Mouse (Mus musculus) left cerebral cortex, adult 2 months (tissue): ENCODE data around the gene Trim28. TPM values are rescaled to one million over a fixed set of nuclear protein-coding genes. Genes with fewer than 3 reads are reported as not detected.

Experiments used
- DNase-seq, 2 experiments: peaks; one replicate each; pipeline ENCODE4 v3.0.0; 2021 to 2022; ENCODE audit warnings: low spot score in 2 of 2, mixed read lengths in 1 of 2; ENCODE audit errors: extremely low spot score in 1 of 2
- H3K27ac ChIP-seq: fragments of 200-600 bp; 2 replicates; pipeline ENCODE4 v1.8.1; 2022
- H3K4me3 ChIP-seq: fragments of 200-600 bp; 2 replicates; pipeline ENCODE4 v1.8.1; 2022
- CTCF ChIP-seq: fragments of 200-600 bp; IDR thresholded peaks from 2 replicates; pipeline ENCODE4 v1.8.1; 2022; ENCODE audit warnings: antibody characterized with exemption, mild to moderate bottlenecking, moderate library complexity
- intact Hi-C: fragments of 180-260 bp; cut with DNase I; formaldehyde crosslinking; loops from one replicate; pipeline ENCODE4 v1.15.1; 2025
- long read RNA-seq, 2 experiments: library from polyadenylated mRNA; stranded (forward); transcript quantifications; one replicate each; pipeline ENCODE4 v2.0.0; 2021; ENCODE audit warnings: borderline mapping rate in 2 of 2
- total RNA-seq, 2 experiments: library from RNA; stranded (reverse); gene quantifications; 2 replicates each; pipeline ENCODE4 v1.2.3; 2021

Trim28 gene
- total RNA-seq = 100 to 1,000 TPM; 220 to 221 TPM
- long read RNA-seq, experiment 1, transcript Trim28-201 (17 exons, 3,245 nt) = major isoform, 248 of 324 reads
- long read RNA-seq, experiment 1, partial matches to known transcripts = 17 of 324 reads
- long read RNA-seq, experiment 1, other reads (novel, unspliced or antisense) = 58 of 324 reads
- long read RNA-seq, experiment 2, transcript Trim28-201 (17 exons, 3,245 nt) = major isoform, 155 of 230 reads
- long read RNA-seq, experiment 2, partial matches to known transcripts = 7 of 230 reads
- long read RNA-seq, experiment 2, other reads (novel, unspliced or antisense) = 67 of 230 reads

DNA sequence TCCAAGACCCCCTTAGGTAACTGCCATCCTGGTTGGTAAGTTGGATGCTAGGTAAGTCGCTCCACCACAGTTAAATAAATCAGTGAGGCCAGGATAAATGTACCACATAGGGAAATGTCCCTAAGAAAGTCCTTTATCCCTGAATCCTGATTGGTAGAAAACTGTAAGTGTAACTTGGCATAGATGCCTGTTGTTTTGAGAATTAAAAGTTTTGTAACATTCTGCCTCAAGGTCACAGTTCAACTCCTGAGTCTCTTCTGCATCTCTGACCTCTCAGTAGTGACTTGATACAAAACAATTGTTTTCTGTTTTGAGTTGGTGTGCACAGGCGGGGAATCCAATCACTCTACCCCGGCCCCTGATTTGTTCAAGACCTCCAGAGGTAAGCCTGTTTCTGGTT lies at the start of gene Trim28:
Gene Trim28, plus strand, starts transcription at position 264 of the 400 bp plus-strand sequence.
- intact Hi-C loops = no loop called here
- no peak for TF ChIP-seq CTCF
- Histone ChIP-seq H3K4me3 (no peak within 1 kb of the TSS), H3K27ac (no peak within 1 kb of the TSS)
- DNase-seq = no peak

GRCm38 (mm10) chr7:12949872-12950229 lies 49.1 kb upstream of the Trim28 start:
- H3K4me3 ChIP-seq = peak overlapping the region; percentile 78
- DNase-seq = no peak
- H3K27ac ChIP-seq = peak overlapping the region; percentile 44
- TF ChIP-seq CTCF = no peak
- intact Hi-C loops = loop anchor here (2.0 kb wide), 2 partner anchors 15 to 69 kb away; partner anchors contain the start of genes Zfp128 and Zfp324

DNA sequence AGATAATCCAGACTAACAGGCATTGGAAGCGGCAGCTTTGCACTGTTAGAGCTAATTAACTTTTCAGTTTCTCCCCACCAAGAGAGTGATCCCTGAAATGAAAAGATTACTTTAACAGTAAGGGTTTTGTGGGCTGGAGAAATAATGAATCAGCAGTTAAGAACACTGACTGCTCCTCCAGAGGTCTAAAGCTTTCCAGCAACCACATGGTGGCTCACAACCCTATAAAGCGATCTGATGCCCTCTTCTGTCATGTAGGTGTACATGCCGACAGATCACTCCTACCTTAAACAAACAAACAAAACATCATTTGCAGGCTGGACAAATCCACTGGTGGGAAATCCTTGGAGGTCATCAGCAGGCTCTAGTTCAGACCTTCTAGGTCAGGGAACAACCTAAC lies 44.0 kb upstream of the Trim28 start:
- no peak for DNase-seq
- intact Hi-C loops = no loop called here
- Histone ChIP-seq H3K27ac (no peak overlapping the region), H3K4me3 (no peak overlapping the region)
- TF ChIP-seq CTCF = peak; percentile 7; the same call in 1 of the 2 replicates

DNA sequence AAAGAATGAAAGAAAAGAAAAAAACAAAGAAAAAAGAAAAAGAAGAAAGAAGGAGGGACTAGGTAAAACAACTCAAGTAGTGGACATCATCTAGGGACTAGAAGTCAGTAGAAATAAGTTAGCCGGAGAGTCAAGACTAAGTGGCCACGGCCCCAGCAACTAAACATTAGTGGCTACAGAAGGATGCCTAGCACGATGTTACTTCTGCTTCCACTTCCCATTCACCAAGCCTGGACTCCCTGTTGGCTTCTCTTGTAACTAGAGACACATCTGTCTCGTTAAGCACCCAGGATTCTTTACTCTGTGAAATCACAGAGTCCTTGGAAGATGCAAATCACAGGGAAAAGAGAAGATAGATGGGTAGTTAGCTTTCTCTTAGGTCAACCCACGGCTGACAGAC lies 41.4 kb upstream of the Trim28 start:
- intact Hi-C loops = no loop called here
- Histone ChIP-seq H3K27ac (no peak overlapping the region), H3K4me3 (no peak overlapping the region)
- DNase-seq = no peak
- TF ChIP-seq CTCF = no peak

DNA sequence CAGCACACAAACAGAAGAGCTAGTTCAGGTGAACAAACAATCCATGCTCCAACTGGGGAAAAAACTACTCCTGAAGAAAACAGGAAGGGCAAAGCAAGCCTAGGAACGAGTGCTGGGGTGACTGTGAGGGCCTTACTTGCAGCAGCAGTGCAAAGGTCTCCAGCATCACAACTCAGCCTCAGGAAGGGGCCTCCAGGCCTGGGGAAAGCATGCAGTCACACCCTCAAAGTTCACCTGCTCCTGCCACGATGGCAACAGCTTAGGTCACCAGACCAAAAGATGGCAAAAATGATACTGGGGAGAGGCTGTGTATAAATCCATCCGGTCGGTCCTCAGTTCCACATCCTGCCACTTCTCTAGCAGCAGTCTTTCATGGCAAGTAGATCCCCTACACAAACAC lies 40.0 kb upstream of the Trim28 start:
- Histone ChIP-seq H3K4me3 (no peak overlapping the region), H3K27ac (no peak overlapping the region)
- DNase-seq = no peak
- intact Hi-C loops = no loop called here
- TF ChIP-seq CTCF = no peak

DNA sequence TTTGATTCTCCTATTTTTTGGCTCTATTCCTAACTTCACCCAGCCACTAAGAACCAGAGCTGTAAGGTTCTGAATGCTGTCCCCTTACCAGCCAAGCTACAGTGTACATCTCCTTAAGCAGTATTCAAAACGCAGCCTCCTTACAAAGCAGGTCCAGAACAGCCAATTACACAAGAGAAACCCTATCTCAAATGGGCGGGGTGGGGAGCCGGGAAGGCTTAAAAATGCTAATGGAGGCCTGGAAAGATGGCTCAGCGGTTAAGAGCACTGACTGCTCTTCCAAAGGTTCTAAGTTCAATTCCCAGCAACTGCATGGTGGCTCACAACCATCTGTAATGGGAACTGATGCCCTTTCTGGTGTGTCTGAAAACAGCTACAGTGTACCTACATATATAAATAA lies 39.2 kb upstream of the Trim28 start:
- DNase-seq = no peak
- H3K4me3 ChIP-seq = no peak overlapping the region
- intact Hi-C loops = no loop called here
- no peak overlapping the region for H3K27ac ChIP-seq
- TF ChIP-seq CTCF = no peak

- Histone ChIP-seq H3K27ac (peak overlapping the region; percentile 80), H3K4me3 (peak overlapping the region; percentile 50)
- DNase-seq = peak; percentile 38 to 52
- no peak for TF ChIP-seq CTCF
- intact Hi-C loops = no loop called here
Observed at GRCm38 (mm10) chr7:12961511-12962141, 37.3 kb upstream of the Trim28 start.

GRCm38 (mm10) chr7:12965678-12966091 lies 33.2 kb upstream of the Trim28 start, which contains the start of gene Zfp324:
Gene Zfp324, plus strand, starts transcription at chr7:12965838.
- intact Hi-C loops = loop anchor here (1.0 to 2.0 kb wide), 3 partner anchors 12 to 43 kb away; partner anchors contain the start of genes Rps5 and Zfp446
- TF ChIP-seq CTCF = no peak
- Histone ChIP-seq H3K4me3 (peak within 1 kb of the TSS; percentile 93), H3K27ac (peak within 1 kb of the TSS; percentile 98)
- peak; percentile 89 to 90 for DNase-seq

- DNase-seq = peak; percentile 56 to 66
- intact Hi-C loops = no loop called here
- peak overlapping the region; percentile 93 for H3K4me3 ChIP-seq
- H3K27ac ChIP-seq = peak overlapping the region; percentile 98
- TF ChIP-seq CTCF = no peak
Observed at GRCm38 (mm10) chr7:12966104-12966845, 32.6 kb upstream of the Trim28 start.

DNA sequence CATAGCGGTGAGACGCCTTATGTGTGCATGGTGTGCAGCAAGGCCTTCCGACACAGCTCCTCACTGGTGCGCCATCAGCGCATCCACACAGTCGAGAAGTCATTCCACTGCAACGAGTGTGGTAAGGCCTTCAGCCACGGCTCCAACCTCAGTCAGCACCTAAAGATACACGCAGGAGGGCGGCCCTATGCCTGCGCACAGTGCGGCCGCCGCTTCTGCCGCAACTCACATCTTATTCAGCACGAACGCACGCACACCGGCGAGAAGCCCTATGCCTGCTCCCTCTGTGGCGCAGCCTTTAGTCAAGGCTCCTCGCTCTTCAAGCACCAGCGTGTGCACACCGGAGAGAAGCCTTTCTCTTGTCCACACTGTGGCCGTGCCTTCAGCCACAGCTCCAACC lies 28.0 kb upstream of the Trim28 start:
- intact Hi-C loops = no loop called here
- Histone ChIP-seq H3K4me3 (no peak overlapping the region), H3K27ac (no peak overlapping the region)
- DNase-seq = no peak
- TF ChIP-seq CTCF = no peak

DNA sequence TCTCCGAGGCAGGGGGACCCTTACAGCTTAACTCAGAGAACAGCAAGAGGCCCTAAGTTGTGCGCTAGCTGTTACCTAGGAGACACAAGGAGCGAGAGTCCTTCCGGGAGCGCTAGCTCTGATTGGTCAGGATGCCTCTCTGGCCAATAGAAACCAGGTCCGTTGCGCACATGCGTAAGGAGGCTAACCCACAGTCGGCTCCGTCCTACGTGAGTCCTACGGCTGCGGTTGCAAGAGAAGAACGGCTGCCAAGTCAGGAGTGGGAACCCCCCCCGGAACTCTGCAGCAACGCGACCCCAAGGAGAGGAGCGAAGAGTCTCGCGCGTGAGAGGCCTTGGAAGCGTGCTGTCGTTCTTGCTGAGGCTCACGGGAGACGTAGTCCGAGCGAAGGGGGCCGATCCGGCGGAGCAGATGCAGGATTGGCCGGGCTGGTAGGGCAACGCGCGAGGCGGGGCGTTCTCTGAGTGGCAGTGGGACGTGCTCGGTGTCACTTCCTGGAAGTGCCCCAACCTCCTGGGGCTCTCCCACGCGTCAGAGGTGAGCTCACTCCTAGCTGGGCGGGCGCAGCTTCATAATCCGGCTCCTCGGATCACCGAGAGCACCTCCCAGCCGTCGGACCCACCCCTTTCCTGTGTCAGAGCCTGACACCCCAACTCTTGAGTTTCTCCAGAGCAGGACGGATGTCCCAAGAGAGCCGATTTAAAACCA lies 21.1 kb upstream of the Trim28 start, which contains the start of gene Zfp446:
Gene Zfp446, plus strand, starts transcription at position 167 of the 708 bp plus-strand sequence.
- no peak for TF ChIP-seq CTCF
- peak within 1 kb of the TSS; percentile 90 for H3K27ac ChIP-seq
- peak within 1 kb of the TSS; percentile 72 for H3K4me3 ChIP-seq
- DNase-seq = peak; percentile 98 to 99
- intact Hi-C loops = loop anchor here (1.0 to 5.0 kb wide), 2 partner anchors 13 to 44 kb away; partner anchors contain the start of gene Zfp324
